Mouse (Mus musculus) WW6 (cell line): Measurements from ENCODE around the gene Bcl6.

Experiments
- DNase-seq: peaks from one replicate; pipeline ENCODE4 v3.0.0-alpha.2; 2013; ENCODE audit warnings: low read depth, low spot score

Bcl6 gene

DNA sequence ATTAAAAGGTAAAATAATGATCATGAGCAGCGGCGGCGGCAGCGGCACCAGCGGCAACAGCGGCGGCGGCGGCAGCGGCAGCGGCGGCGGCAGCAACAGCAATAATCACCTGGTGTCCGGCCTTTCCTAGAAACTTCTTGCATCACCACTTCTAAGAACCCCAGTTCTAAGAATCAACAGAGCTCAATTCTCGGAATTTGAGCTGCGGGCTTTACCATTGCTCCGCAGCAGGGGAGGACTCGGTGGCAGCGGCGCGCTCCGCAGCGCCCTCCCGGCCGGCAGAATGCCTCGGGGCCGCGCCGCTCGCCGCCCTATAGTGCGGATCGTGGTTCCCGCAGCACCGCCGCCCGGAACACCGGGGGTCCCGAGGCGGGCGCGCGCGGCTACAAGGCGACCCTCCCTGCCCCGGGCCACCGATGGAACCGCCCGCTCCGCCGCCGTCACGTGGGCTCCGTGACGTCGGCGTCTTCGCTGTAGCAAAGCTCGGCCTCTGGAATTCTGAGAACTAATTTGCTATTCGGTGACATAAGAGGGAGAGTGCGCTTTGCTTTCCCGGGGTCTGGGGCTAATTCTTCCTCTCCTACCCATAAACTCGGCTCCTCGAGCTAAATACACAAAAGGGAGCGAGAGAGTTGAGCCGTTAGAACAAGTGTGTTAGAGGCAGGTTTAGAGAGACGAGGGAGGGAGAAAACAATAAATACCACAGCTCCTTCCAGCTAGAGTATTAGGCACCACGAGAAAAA is at the start of gene Bcl6, which contains the start of gene Gm37419:
Bcl6 (minus strand) TSS at position 387 of the 743 bp plus-strand sequence.
Gm37419 (plus strand) TSS at position 17 of the 743 bp plus-strand sequence.
- peak; percentile 69 for DNase-seq

DNA sequence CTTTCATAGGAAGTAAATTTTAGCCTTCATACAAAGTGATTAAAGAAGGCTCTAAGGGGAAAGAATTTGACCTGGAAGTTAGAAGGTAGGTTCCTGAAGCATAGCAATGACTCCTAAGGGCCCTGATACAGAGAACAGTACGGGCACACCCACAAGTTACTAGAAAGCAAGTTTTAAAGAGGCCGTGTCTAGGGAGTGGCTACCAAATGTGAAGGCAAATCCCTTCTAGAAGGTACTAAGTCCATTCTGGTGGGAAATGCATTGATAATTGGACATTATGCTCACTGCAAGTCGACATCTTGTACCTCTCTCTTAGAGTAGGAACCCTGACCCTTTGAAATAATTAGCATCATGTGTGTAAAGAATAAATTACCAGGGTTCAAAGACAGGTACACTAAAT is 47.7 kb upstream of the Bcl6 start:
- DNase-seq: no peak

DNA sequence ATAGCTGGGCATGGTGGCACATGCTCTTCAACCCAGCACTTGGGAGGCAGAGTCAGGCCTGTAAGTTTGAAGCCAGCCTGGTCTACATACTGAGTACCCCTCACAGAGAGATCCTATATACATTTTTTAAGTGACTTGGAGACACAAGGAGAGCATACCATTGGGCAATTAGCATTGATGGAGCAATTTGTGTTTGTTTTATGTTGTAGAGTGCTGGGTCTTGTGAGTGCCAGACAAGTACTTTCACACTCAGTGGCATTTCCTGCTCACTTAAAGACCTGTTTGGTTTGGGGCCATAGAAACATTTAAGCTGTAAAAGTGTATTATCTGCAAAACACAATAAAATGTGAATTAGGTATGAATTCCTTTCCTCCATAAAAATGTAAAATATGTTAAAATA is 47.1 kb upstream of the Bcl6 start:
- DNase-seq: no peak

DNA sequence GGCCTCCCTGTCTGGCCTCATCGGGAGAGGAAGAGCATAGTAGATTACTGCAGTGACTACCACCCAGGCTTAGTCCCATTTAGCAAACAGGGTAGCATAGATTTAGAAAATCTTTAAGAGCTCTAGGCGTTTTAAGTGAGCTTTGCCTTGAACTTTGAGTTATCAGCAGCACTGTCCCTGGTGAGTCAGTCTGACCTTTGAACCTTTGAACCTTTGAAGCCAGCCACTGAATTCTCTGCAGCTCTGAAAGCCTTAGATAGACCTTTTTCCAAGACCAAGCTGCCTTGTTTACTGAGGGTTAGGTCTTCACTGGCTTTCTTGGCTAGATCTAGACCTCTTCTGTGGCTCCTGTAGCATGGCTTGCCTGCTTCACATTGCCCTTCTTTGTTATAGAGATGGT is 45.8 kb upstream of the Bcl6 start:
- no peak for DNase-seq

DNA sequence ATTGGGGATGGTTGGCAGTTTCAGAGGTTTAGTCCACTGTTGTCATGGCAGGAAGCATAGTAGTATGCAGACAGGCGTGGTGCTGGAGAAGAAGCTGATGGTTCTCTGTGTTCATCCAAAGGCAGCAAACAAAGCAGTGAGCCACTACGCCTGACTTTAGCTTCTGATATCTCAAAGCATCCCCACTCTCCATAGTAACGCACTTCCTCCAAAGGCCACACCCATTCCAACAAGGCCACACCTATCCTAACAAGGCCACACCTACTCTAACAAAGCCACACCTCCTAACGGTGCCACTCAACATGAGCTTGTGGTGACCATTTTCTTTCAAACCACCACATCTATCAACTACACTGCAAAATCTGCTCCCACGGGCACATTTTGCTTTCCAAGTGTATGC is 44.6 kb upstream of the Bcl6 start:
- no peak for DNase-seq

DNA sequence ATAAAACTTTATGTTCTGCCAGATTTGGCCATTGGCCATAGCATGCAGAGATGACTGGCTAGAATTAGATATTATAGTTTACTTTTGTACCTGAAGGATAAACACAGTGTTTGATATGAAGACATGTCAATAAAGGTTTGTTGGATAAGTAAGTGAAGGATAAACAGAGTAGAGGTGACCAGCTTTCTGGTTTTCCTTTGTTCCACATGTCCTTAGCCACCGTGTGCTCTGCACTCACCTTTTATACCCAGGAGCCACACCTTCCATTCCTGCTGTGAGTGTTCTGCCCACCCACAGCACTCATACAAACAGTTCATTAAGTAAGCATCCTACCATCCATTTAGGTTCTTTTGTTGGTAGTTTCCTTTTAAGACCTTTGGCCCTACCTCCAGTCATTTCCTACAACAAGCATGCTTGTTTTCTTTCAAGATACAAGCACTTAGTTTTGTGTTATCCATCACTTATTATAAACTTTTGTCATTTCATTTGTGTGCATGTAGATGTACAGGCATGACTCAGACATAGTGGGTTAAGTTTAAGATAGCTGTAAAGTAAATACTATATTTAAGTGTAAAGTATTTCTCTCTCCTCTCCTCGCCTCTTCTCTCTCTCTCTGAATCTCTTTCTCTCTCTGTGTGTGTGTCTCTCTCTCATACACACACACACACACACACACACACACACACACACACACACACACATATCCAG is 41.5 kb upstream of the Bcl6 start:
- DNase-seq: no peak

DNA sequence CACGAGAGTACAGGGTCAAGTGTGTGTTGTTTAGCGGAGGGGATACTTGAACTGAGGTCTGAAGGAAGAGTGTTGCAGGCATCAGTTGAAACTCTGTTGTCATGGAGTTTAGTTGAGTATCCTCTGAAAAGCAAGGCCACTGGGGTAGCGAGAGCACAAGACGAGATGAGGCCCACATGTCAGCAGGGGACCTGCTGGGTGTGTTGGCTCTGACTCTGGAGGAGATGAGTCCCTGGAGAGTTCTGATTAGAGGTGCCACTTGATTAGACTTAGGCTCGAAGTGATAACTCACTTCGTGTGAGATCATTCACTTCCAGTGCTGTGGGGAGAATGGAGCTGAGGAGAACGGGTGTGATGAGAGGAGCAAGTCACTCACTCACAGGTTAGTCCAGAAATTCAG is 36.8 kb upstream of the Bcl6 start:
- no peak for DNase-seq

DNA sequence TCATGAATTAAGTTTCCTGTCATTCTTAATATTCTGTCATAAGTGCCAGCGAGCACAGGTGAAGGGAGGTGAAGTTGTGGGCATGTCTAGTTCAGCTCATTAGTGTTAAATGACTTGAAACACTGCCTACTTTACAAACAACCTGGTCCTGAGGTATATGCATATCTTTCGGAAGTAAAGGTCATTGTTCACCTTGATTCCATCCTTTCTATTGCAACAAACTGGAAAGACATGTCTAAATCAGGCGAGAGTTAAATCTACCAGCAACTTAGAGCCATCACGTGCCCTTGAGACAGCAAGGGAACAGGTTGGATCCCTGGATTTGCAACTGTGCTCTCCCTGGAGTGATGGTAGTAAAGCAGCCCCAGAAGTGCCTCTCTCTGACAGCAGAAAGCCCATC is 34.0 kb upstream of the Bcl6 start:
- DNase-seq: no peak

DNA sequence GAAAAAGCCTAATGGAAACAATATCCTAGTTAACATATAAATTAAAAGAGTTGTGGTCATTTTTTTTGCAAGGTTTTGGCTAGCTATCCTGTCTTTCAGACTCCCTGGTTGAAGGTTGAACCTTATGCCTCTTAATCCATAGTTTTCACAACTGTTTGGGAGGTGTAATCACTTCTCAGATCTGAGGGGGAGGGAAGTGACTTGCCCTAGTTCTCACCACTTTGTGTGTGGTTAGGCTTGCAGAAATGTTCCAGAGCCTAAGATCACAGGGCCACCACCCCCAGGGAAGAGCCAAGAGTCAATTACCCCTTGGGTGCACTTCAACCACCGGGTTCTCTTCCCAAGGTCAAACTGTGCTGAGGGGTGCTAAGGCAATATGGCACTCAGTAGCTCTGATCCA is 33.1 kb upstream of the Bcl6 start:
- no peak for DNase-seq

DNA sequence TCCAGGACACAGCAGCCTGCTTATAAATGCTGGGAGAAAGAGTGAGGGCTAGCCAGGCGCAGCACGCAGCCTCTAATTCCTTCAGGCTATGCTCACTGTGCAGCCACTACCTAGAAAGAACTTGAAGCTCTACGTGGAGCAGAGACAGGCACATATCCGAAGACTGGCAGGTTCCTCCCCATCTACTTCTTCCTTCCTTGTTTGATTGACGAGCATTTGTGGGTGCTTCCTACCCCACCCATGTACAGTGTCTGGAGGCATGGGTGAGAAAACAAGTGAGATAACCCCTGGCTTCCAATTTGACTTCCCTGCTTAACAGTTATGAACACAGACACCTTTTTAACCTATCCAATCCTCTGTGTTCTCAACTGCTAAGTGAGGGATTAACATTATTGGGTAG is 28.1 kb upstream of the Bcl6 start:
- no peak for DNase-seq

DNA sequence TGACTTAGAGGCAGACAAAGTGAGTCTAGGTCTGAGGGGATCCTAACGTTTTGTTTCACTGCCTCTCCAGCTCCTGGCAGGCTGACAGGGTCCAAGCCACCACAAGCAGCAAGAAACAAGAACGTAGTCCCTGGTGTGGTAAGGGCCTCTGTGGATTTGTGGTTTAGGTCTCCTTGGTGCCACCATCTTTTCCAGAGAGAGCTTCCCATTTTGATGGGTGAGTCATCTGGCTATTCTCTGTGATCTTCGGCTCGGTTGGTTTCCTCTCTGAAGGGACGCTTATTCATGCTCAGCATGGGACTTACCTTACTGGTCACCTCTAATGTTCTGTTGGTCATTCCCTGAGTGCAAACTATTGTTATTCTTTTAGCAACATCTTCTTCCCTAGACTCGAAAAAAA is 27.6 kb upstream of the Bcl6 start:
- DNase-seq: no peak

DNA sequence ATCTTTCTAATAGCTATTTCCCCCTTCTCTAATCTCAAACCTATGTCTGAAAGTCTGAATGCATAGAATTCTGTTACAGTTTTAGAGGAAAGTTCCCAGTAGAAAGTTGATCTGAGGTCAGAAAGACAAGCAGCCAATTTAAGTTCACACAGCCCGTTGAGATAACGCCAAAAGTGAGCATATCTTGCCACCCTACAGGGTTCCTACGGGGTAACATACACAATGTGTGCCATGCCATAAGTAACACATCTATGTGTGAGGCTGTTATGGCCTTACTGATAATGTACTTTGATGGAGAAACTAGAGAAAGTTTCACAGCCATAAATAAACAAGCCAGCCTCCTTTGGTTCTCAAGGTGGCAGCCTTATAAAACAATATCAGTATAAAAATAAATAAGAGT is 25.7 kb upstream of the Bcl6 start:
- DNase-seq: no peak

DNA sequence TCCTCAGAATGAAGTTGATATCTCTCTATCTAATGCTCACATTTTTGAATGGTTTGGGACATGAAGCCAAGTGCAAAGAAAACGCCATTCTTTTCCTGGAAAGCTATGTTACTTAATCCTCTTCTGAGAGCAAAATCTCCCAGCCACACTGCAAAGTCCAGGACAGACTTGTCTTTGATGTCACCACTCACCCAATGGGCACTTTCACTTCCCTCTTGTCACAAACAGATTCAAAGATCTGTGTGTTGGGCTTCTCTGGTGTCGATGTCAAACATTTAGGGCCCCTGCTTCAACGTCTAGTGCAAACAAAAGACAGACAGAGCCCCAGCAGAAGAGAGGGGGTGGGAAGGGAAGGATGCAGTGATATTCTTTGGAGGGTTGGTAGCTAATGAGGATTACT is 23.4 kb upstream of the Bcl6 start:
- DNase-seq: no peak

DNA sequence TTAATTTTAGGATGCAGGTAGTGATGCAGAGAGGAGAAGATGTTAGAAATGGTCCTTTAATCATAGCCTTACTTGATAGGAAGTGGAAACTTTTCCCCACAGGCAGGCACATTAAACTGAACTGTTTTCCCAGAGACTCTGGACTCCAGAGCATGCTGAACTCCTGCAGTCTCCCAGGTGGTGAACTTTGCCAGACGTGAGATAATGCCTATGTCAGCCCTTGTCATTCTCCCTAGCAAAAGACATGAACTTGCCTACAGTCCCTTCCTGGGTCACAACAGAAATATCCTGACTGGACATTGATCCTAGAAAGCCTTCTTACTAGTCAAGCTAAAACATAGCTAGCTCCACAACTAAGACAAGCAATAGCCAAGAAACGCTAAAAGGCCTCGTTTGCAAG is 22.7 kb upstream of the Bcl6 start:
- DNase-seq: no peak

DNA sequence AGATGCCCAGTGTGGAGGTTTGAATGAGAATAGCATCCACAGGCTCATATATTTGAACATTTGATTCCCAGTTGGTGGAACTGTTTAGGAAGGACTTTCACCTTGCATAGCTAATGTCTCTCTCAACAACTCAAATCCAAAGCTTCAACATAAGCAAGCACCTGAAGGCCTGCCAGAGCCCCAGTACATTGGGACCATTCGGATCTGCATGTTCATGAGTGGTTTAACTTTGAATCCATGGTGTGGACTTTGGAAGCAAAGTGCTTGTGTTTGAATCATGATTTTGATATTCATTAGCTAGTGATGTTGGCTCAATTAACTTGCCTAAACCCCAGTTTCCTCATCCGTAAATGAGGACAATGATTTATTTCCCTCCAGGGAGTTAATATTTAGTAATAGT is 21.2 kb upstream of the Bcl6 start:
- no peak for DNase-seq

DNA sequence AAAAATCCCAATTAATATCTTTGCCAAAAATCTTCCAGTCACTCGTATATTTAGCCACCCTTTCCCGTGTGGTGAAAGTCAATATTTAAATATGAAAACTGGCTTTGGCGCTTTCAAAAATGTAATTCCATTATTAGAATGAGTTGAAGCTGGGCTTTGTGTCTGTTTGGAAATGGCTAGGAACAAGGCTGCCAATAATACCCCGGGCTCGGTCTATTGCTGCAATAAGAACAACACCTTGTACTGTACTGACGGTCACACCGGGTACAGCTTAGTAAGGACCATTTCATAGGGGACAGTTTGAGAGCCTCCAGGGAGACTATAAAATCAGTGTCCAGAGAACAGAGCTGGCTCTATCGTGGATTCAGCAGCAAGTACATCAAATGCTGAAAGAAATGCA is 17.3 kb upstream of the Bcl6 start:
- DNase-seq: no peak

DNA sequence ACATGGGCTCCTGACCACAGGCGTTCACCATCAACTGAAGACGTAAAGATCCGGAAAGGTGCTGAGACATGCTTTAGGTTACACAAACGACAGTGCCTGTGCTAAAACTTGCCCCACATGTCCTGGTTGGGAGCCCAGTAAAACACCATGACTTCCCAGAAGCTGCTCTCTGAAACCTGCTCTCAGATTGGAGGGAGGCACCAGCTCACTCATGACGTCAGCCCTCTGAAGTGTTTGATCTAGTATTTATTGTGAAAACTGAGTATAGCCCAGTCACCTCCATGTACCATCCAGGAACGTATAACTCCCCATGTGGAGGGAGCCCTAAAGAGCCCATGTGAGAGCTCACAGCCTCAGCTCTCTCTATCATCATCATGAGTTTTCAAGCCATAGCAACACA is 9.3 kb upstream of the Bcl6 start:
- no peak for DNase-seq

DNA sequence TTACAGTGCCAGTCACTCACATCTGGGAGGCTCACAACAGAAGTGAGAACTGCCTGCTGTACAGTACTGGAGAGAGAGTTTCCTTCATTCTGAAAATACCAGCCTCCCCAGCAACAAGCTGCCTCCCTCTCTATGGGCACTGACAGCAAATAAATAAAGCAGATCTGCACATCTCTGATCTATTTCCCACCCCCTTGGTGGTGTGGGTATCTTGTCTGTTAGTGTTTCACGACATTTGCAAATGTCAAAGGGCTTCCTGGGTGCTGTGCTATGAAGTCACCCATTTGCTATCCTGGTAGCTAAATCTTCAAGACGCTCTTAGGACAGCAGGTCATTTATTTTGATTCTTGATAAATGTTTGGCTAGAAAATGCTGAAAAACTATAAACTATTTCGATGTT is 8.6 kb upstream of the Bcl6 start:
- no peak for DNase-seq

DNA sequence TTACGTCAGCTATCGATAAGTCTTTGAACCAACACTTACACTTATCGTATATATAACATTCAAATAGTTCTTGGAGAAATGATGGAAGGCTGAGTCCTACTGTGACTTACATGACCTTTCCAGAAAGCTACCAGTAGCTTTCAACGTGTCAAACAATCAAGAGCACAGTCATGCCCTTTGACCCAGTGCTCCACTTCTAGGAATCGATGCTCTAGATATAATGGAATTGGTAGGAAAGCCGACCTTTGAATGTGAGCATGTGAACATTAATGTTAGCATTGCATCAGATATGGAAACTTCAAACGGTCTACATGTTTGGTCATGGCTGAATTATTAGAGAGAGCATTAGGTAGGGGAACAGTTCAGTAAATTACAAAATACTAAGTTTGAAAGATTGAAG is 7.7 kb upstream of the Bcl6 start:
- no peak for DNase-seq

DNA sequence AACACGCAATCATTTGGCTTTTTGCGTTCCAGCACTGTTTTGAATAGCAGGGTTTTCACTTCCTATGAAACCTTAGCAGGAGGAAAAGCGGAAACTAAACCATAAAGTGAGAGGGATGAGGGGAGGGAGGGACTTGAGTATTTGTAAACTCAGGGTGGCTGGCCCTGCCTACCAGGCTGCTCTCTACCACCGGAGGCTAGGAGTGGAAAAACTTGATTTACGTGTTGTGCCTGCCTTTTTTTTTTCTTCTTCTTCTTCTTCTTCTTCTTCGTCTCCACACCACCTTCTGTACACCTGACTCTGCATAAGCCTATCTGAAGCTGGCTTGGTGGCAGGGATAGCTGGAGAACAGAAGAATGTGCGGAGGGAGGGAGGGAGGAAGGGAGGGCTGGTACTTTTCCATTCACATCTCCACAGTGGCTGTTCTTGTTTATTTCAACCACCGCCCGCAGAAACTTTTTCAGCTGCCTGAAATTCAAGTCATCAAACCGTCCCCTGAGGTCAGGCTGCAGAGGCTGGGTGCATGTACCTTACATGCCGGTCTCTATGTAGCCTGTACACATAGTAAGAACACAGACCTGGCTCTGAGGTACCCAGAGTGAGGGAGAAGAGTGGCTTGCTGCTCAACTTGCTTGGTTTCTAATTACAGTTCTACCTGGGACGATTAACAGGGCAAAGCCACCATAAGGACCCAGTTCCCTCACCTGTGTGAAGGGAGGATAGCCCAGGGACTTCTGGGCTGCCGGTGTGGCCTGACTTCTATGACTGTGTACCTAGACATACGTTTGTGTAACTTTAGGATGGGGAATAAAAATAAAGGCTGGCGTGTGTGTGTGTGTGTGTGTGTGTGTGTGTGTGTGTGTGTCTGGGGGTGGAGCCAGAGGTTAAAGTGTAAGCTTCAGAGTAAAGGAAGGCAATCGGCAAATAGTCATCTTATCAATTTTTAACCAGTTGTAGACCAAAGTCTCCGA is 5.0 kb upstream of the Bcl6 start:
- no peak for DNase-seq

DNA sequence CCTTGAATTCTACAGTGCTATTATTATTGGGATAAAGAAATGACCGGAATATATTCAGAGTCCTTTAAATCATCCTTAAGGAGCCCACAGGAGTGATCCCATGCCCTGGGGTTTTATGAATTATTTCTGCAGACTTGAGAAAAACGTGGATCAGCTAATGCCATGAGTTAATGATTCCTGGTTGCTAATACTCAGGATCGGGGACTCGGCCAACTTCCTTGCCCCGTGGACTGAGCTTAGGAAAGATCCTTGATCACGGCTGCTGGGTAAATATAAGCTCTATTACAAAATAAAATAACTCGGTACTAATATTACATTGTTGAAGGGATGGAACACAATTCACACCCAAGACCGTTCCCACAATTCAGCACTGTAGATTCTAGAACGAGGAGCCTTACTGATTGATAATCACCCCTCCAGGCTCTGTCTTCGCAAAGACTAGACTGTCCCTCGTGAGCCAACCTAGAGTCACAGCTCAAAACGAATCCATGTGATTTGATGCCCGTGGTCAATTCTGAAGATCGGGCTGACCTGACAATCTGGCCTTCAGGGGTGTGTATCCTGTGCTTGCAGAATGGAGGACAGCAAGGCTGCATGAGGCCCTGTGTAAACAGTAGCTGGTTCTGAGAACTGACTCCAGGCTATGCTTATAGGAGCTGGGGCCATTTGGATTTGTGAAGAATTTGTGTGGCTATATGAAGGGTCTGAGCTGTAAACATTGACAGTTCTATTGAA is 3.4 kb upstream of the Bcl6 start:
- DNase-seq: no peak

DNA sequence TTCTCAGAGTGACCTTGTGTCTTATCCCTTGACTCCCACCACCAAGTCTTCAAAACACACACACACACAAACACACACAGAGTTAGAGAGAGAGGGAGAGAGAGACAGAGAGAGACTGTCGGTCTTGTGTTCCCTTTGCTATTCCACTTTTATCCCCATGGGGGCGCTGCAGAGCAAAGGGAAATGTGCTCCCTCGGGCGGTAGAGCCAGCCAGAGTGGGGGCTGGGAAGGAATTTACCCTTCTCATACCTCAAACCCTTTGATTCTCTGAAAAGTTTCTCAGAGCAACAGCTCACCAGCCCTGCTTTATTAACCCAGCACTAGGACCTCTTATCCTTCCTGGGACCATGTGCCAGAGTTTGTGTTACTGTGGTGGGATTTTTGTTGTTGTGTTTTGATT is 2.5 kb upstream of the Bcl6 start:
- no peak for DNase-seq
